Mouse (Mus musculus) limb, embryonic 13.5 days (tissue): ENCODE results near the gene Zfp618. TPM values are rescaled to one million over a fixed set of nuclear protein-coding genes. Genes with fewer than 3 reads are reported as not detected.

Experiments
- ATAC-seq: fragments of 200-750 bp; cut with Nextera tagmentation; 2 replicates; pipeline ENCODE4 v1.8.0; 2017; ENCODE audit warnings: low read depth, moderate number of reproducible peaks, moderate TSS enrichment; ENCODE audit not compliant: low FRiP score
- H3K27ac ChIP-seq: fragments of 300-500 bp; sonication (generic); 2 replicates; pipeline ENCODE4 v1.5.1; 2015; ENCODE audit warnings: inconsistent platforms, mild to moderate bottlenecking, moderate library complexity
- H3K27me3 ChIP-seq: fragments of 300-500 bp; sonication (generic); 2 replicates; pipeline ENCODE4 v1.6.1; 2015; ENCODE audit warnings: mild to moderate bottlenecking, inconsistent platforms
- H3K36me3 ChIP-seq: fragments of 300-500 bp; sonication (generic); 2 replicates; pipeline ENCODE4 v1.6.1; 2015; ENCODE audit warnings: inconsistent platforms, mild to moderate bottlenecking, moderate library complexity
- H3K4me1 ChIP-seq: fragments of 300-500 bp; sonication (generic); 2 replicates; pipeline ENCODE4 v1.6.1; 2015; ENCODE audit warnings: inconsistent platforms
- H3K4me2 ChIP-seq: fragments of 300-500 bp; sonication (generic); replicated peaks from 2 replicates; pipeline ENCODE4 v1.6.1; 2015; ENCODE audit warnings: inconsistent platforms, mild to moderate bottlenecking, moderate library complexity
- H3K4me3 ChIP-seq: fragments of 300-500 bp; sonication (generic); 2 replicates; pipeline ENCODE4 v1.5.1; 2015; ENCODE audit warnings: moderate library complexity, mild to moderate bottlenecking, inconsistent platforms
- H3K9ac ChIP-seq: fragments of 300-500 bp; sonication (generic); 2 replicates; pipeline ENCODE4 v1.6.1; 2015; ENCODE audit warnings: mild to moderate bottlenecking, inconsistent platforms
- H3K9me3 ChIP-seq: fragments of 300-500 bp; sonication (generic); 2 replicates; pipeline ENCODE4 v1.6.1; 2016; ENCODE audit warnings: inconsistent platforms
- WGBS: fragments of 180-500 bp; shearing (Covaris S2); methylation state at CpG from one replicate; pipeline ENCODE4 v1.1.7; 2015; 5-methylcytosine and 5-hydroxymethylcytosine counted together
- polyA plus RNA-seq: library from polyadenylated mRNA; unstranded; fragments of >200 nt; fragmentation: Nextera tagmentation; extraction: Ambion mirVana; gene quantifications from 2 replicates; pipeline ENCODE4 v1.2.1, GENCODE M21; 2015

Gene Zfp618
- polyA plus RNA-seq, 1 experiment from 2014 or later, result 39.2 TPM

GRCm38 (mm10) chr4:63019428-63019858 lies 54.1 kb downstream of the Zfp618 start:
- ATAC-seq, result no peak
- no peak overlapping the region for H3K4me3 ChIP-seq
- no peak overlapping the region for H3K4me2 ChIP-seq
- no peak overlapping the region for H3K9ac ChIP-seq
- WGBS, result 86% methylated on average over 4 of the region's 4 CpGs
- peaks cover 2% of the 10 kb centered on the region; the same call in 1 of the 2 replicates for H3K9me3 ChIP-seq
- peaks cover 7% of the 10 kb centered on the region for H3K36me3 ChIP-seq
- H3K27ac ChIP-seq, result no peak overlapping the region
- H3K4me1 ChIP-seq, result peaks cover 14% of the 10 kb centered on the region
- H3K27me3 ChIP-seq, result no peaks in the 10 kb centered on the region

- Histone ChIP-seq H3K36me3 (peaks cover 4% of the 10 kb centered on the region; the same call in 1 of the 2 replicates), H3K9ac (no peak overlapping the region), H3K9me3 (no peaks in the 10 kb centered on the region), H3K4me3 (no peak overlapping the region), H3K27me3 (no peaks in the 10 kb centered on the region), H3K4me1 (peaks cover 19% of the 10 kb centered on the region), H3K27ac (0 out of 2 replicates have a peak overlapping the region, but pooled peaks have one; percentile 10), H3K4me2 (no peak overlapping the region)
- WGBS, result 64% methylated on average over 6 of the region's 6 CpGs
- no peak for ATAC-seq
Observed at GRCm38 (mm10) chr4:63021034-63021700, 55.8 kb downstream of the Zfp618 start.

GRCm38 (mm10) chr4:63023465-63023864 lies 58.1 kb downstream of the Zfp618 start:
- Histone ChIP-seq H3K4me1 (peaks cover 40% of the 10 kb centered on the region), H3K27ac (no peak overlapping the region), H3K9ac (no peak overlapping the region), H3K4me2 (no peak overlapping the region), H3K36me3 (peaks cover 8% of the 10 kb centered on the region; the same call in 1 of the 2 replicates), H3K9me3 (no peaks in the 10 kb centered on the region), H3K4me3 (no peak overlapping the region), H3K27me3 (no peaks in the 10 kb centered on the region)
- no peak for ATAC-seq
- 94% methylated on average over 7 of the region's 7 CpGs for WGBS

GRCm38 (mm10) chr4:63024098-63024497 lies 58.7 kb downstream of the Zfp618 start:
- Histone ChIP-seq H3K27me3 (no peaks in the 10 kb centered on the region), H3K9ac (no peak overlapping the region), H3K9me3 (no peaks in the 10 kb centered on the region), H3K4me3 (no peak overlapping the region), H3K4me2 (no peak overlapping the region), H3K27ac (no peak overlapping the region), H3K36me3 (0 out of 2 replicates have a peak, but pooled peaks cover 4% of the 10 kb centered on the region), H3K4me1 (peaks cover 46% of the 10 kb centered on the region)
- 92% methylated on average over 7 of the region's 7 CpGs for WGBS
- no peak for ATAC-seq

- Histone ChIP-seq H3K4me1 (peaks cover 42% of the 10 kb centered on the region), H3K9ac (no peak overlapping the region), H3K27ac (no peak overlapping the region), H3K4me2 (no peak overlapping the region), H3K9me3 (no peaks in the 10 kb centered on the region), H3K4me3 (no peak overlapping the region), H3K36me3 (0 out of 2 replicates have a peak, but pooled peaks cover 4% of the 10 kb centered on the region), H3K27me3 (no peaks in the 10 kb centered on the region)
- 81% methylated on average over 9 of the region's 9 CpGs for WGBS
- no peak for ATAC-seq
Observed at GRCm38 (mm10) chr4:63024734-63025256, 59.4 kb downstream of the Zfp618 start.

- Histone ChIP-seq H3K4me2 (no peak overlapping the region), H3K36me3 (0 out of 2 replicates have a peak, but pooled peaks cover 4% of the 10 kb centered on the region), H3K9ac (no peak overlapping the region), H3K27ac (no peak overlapping the region), H3K9me3 (no peaks in the 10 kb centered on the region), H3K4me3 (no peak overlapping the region), H3K4me1 (peaks cover 46% of the 10 kb centered on the region), H3K27me3 (no peaks in the 10 kb centered on the region)
- ATAC-seq, result no peak
- WGBS, result 90% methylated on average over 9 of the region's 9 CpGs
Observed at GRCm38 (mm10) chr4:63025306-63025705, 59.9 kb downstream of the Zfp618 start.

GRCm38 (mm10) chr4:63026286-63026685 lies 60.9 kb downstream of the Zfp618 start:
- Histone ChIP-seq H3K4me1 (peaks cover 49% of the 10 kb centered on the region), H3K36me3 (0 out of 2 replicates have a peak, but pooled peaks cover 4% of the 10 kb centered on the region), H3K4me3 (no peak overlapping the region), H3K9me3 (no peaks in the 10 kb centered on the region), H3K27ac (no peak overlapping the region), H3K4me2 (no peak overlapping the region), H3K27me3 (no peaks in the 10 kb centered on the region), H3K9ac (no peak overlapping the region)
- WGBS, result 93% methylated on average over 3 of the region's 3 CpGs
- ATAC-seq, result no peak

GRCm38 (mm10) chr4:63027451-63027850 lies 62.1 kb downstream of the Zfp618 start:
- Histone ChIP-seq H3K9me3 (no peaks in the 10 kb centered on the region), H3K4me1 (peaks cover 60% of the 10 kb centered on the region)
- ATAC-seq, result no peak

GRCm38 (mm10) chr4:63030157-63030556 lies 64.8 kb downstream of the Zfp618 start:
- Histone ChIP-seq H3K9ac (no peak overlapping the region), H3K27me3 (no peaks in the 10 kb centered on the region), H3K36me3 (0 out of 2 replicates have a peak, but pooled peaks cover 4% of the 10 kb centered on the region), H3K4me2 (no peak overlapping the region), H3K27ac (peak overlapping the region; percentile 10; the same call in 1 of the 2 replicates), H3K9me3 (no peaks in the 10 kb centered on the region), H3K4me1 (peaks cover 79% of the 10 kb centered on the region), H3K4me3 (no peak overlapping the region)
- WGBS, result 11% methylated on average over 5 of the region's 5 CpGs
- peak; percentile 57; the same call in 1 of the 2 replicates for ATAC-seq

More at GRCm38 (mm10) chr4:63027451-63027850, 62.1 kb downstream of the Zfp618 start:
- Histone ChIP-seq H3K4me2 (no peak overlapping the region), H3K36me3 (0 out of 2 replicates have a peak, but pooled peaks cover 4% of the 10 kb centered on the region), H3K4me3 (no peak overlapping the region), H3K27ac (no peak overlapping the region), H3K27me3 (no peaks in the 10 kb centered on the region), H3K9ac (no peak overlapping the region)

GRCm38 (mm10) chr4:63031240-63031639 lies 65.9 kb downstream of the Zfp618 start:
- H3K4me1 ChIP-seq, result peaks cover 85% of the 10 kb centered on the region
- H3K9ac ChIP-seq, result no peak overlapping the region
- no peaks in the 10 kb centered on the region for H3K27me3 ChIP-seq
- no peak overlapping the region for H3K4me2 ChIP-seq
- WGBS, result 74% methylated on average over 4 of the region's 4 CpGs
- H3K9me3 ChIP-seq, result no peaks in the 10 kb centered on the region
- peak overlapping the region; percentile 75; the same call in 1 of the 2 replicates for H3K27ac ChIP-seq
- H3K4me3 ChIP-seq, result no peak overlapping the region
- no peak for ATAC-seq
- peaks cover 9% of the 10 kb centered on the region; the same call in 1 of the 2 replicates for H3K36me3 ChIP-seq

GRCm38 (mm10) chr4:63032581-63033006 lies 67.2 kb downstream of the Zfp618 start:
- Histone ChIP-seq H3K4me3 (no peak overlapping the region), H3K36me3 (peaks cover 11% of the 10 kb centered on the region), H3K27me3 (no peaks in the 10 kb centered on the region), H3K4me2 (peak overlapping the region; percentile 30; the same call in 1 of the 2 replicates), H3K9ac (no peak overlapping the region), H3K9me3 (no peaks in the 10 kb centered on the region), H3K4me1 (peaks cover 85% of the 10 kb centered on the region), H3K27ac (peak overlapping the region; percentile 75; the same call in 1 of the 2 replicates)
- WGBS, result 29% methylated on average over 9 of the region's 9 CpGs
- peak; percentile 17; the same call in 1 of the 2 replicates for ATAC-seq

- H3K4me2 ChIP-seq, result no peak overlapping the region
- no peak for ATAC-seq
- 56% methylated on average over 5 of the region's 5 CpGs for WGBS
- H3K27ac ChIP-seq, result peak overlapping the region; percentile 75; the same call in 1 of the 2 replicates
- peaks cover 87% of the 10 kb centered on the region for H3K4me1 ChIP-seq
- no peak overlapping the region for H3K9ac ChIP-seq
- no peak overlapping the region for H3K4me3 ChIP-seq
- H3K27me3 ChIP-seq, result no peaks in the 10 kb centered on the region
- peaks cover 11% of the 10 kb centered on the region for H3K36me3 ChIP-seq
- H3K9me3 ChIP-seq, result no peaks in the 10 kb centered on the region
Observed at GRCm38 (mm10) chr4:63033724-63034123, 68.4 kb downstream of the Zfp618 start.
